Mouse (Mus musculus): Measurements from ENCODE around the gene Abcb5.
A peak's percentile ranks its signal among the peaks of the same experiment; 100 is the strongest.
"Not testable (repeated sequence)": the region's sequence is repeated elsewhere in the genome, so short reads cannot be mapped to it uniquely, and the experiment has no call there.

Abcb5 gene

DNA sequence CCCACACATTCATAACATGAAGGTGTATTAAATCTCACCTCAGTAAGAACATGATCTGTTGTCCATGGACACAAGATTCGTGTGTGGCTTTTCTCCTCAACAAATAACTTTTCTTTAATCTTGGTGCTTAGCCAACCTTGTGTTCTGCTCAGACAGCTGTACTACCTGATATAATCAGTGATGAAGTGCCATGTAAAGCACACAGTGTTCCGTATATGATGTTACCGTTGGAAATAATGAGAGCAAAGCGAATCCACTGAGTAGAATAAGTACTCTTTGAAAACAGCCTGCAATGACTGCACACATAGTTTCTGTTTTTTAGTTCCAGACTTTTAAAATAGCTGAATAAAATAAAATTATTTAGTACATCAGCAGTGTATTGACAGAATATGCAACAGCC is at the start of gene Abcb5:
Gene Abcb5, minus strand, starts transcription at position 101 of the 400 bp plus-strand sequence.
- DNase-seq: no peak

DNA sequence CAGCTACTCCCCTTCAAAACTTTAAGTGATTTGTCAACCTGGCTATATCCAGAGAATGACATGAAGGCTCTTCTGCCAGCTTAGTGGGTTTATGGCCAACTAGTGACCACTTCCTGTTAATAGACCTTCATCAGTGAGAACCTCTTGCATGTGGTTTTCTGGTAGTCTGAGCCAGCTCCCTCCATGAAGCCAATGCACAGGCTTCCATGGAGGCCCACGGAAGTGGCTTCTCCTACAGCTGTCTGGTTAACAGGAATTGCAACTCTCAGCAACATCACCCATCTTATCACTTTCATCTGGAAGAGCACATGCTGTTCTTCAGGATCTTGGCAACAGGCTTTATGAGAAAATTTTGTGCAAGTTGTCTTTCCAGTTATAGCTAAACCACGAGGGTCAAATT is 33.0 kb upstream of the Abcb5 start:
- peak in 1 of 2 experiments; percentile 35 for DNase-seq

DNA sequence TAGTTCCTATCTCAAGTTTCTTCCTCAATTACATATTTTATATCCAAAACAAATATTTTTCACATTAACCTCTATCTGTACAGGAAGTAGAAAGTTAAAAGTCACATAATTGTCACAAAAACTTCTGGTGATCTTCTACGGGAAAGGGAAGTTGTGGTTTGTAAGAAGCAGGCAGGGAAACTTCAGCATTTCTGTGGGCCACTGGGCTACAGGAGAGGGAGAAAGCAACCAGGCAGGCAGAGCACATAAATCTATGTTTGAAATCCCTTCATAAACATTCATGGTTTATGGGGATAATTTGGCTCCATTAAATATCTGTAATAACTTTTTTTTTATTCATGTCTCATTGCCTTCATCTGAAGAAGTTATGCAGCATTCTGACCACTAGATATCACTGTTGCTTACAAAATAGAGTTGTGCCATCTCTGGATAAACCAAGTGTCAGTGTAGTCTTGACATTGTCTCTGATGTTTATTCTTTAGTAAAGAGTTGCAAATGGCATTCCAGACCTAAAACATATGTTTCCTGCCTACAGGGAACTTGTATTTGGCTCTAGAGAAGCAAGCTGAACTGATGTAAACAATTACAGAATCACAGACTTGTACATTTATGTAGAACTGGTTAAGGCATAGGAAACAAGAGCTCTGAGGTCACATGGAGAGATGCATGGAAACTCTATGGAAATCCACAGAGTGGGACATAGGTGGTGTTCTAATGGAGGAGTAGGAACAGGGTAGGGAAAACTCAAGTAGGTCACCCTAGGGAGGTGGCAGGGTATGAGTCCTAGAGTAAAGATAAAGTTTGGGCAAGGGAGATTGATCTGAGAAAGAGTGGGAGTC is 28.3 kb upstream of the Abcb5 start:
- DNase-seq: peak in 1 of 2 experiments; percentile 28

DNA sequence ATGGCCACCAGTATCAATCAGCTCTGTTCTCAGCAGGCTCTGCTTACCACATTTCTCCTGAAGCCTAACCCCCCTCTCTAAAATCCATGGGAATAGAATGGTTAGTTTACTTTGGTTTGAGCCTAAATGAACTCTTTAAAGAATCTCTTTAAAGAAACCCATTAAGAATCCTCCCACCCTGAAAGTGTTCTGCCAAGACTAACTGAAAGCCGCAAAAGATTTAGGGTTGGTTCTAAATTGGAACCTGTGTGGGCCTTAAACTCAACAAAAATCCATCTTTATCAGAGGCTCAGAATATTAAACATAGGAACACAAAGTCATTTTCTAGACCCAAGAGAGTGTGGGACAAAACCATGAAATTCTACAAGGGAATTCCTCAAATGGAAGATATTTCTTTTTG is 18.6 kb upstream of the Abcb5 start:
- DNase-seq: no peak

DNA sequence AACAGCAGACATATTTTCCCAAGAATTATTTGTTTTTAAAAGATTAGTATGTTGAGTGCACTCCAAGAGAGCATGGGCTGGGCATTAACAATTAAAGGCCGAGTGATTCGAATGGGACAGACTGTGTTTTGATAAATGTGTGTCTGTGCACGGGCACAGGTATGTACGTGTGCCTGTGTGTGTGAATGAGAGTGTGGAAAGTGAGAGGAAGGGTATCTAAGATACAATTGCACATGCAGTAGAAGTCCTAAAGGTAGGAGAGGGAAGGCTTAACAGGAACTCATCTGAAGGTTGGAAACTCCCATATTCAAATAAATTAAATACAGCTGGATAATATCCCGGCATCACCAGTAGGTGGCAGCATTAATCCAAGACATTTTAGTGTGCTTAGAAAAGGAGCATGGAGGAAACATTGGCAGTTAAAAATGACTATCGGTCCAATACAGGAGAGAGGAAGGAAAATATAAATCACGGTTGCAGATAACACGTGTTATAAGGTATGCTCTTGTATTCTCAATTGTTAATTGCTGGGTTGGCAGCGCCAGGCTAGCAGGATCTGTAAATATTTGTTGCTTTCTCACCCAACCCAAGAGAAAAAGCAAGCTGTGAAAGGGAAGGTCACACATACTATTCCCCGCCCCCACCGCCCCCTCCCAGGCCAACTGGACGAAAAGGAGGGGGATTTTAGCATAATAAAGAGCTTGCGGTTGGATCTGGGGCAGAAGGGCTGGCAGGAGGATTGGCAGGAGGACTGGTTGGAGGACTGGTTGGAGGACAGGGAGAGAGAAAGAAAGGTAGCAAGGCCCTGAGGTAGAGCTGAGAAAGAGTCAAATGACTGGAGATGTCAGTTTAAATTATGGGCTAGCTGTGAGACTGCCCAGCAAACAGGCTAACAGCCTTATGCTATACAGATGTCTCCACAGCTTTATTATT is 35.6 kb downstream of the Abcb5 start:
- DNase-seq: peak; percentile 55 to 77

DNA sequence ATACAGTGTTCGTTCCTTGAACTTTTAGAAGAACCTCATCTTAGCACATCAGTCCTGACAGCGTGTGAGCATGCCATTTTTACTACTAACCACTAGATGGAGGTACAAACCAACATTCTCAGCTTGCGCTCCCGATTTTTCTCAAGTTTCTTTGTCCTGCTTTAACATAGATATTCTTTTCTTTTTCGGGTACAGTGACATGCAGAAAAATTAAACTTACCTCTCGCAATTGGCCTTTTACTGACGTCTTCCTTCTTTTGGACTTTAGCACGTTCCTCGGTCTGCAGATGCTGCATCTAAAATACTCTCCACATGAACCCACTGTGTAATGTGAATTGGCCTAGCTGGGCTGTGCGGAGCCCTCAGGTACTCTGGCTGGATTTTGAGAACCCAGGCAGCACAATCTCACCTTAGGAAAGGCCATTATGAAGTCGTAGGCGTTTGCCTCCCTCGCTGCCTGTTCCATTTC is 39.4 kb downstream of the Abcb5 start:
- peak; percentile 12 to 18 for DNase-seq

DNA sequence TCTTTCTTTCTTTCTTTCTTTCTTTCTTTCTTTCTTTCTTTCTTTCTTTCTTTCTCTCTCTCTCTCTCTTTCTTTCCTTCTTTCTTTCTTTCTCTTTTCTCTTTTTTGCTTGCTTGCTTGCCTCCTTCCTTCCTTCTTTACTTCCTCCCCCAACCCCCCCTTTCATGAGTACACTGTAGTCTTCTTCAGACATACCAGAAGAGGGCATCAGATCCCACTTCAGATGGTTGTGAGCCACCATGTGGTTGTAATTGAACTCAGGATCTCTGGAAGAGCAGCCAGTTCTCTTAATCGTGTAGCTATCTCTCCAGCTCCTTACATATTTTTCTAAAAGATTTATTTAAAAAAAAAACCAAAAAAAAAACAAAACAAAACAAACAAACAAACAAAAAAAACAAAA is 42.3 kb downstream of the Abcb5 start:
- not testable (repeated sequence) for DNase-seq

DNA sequence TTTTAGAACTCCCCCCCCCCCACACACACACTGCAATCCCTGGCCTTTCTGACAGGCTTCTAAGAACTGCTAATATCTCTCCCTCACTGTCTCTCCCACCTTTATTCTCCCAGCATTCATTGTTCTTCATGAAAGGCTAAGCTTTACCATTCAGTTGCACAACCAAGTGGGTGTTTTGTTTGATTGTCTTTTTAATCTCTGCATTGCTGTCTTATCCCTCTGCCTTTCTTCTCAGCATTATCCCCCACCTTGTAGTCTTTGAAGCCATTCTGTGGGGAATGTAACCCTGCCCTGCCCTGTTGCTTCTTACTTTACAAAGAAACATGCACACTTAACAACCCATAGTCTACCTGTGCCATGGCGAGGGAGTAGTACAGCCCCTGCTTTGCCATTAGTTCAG is 48.5 kb downstream of the Abcb5 start:
- no peak for DNase-seq

DNA sequence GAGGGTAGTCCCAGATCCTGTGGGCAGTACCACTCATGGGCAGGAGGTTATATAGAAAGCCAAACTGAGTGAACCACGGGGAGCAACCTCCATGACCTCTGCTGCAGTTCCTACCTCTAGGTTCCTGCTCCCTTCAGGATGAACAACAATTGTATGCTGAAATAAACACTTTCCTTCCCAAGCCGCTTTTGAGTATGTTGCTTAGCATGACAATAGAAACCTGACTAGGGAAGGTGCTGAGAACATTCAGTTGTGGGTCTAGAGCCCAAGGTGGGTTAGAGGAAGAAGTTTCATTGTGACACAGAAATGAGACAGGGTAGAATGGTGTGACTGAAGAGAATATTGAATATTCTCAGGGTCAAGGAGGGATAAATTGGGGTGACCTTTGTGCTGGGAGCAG is 55.9 kb downstream of the Abcb5 start:
- DNase-seq: no peak

DNA sequence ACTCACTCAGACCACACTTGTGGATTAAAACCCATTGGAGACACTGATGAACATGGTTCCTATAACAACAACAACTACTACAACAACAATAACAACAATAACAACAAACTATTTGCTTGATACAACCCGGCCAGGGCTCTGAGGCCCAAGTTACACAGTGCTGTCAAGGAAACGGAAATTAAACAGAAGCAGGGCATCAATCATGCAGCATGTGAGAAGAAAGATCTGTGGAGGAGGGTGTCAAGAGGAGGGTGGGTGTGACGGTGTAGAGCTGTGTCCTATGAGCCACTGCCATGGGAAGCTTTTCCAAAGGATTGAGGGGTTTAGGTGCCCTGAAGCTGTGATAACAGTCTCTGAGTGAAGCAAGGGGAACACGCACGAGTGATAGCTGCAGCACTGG is 64.0 kb downstream of the Abcb5 start:
- DNase-seq: no peak

DNA sequence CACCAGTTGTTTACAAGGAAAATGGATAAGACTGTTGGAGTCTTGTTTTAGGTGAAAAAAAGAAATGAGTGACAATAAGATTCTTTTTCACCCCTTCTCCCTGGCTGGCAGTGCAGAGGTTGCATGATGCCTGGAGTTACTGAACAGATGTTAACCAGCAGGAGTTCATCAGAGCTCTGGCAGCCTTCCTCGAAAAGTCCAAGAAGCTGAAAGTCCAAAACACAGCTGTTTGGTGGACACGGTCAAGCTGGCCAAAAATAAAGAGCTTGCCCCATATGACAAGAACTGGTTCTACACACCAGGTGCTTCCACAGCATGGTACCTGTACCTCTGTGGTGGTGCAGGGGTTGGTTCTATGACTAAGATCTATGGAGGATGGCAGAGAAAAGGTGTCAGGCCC is 78.3 kb downstream of the Abcb5 start:
- no peak for DNase-seq

DNA sequence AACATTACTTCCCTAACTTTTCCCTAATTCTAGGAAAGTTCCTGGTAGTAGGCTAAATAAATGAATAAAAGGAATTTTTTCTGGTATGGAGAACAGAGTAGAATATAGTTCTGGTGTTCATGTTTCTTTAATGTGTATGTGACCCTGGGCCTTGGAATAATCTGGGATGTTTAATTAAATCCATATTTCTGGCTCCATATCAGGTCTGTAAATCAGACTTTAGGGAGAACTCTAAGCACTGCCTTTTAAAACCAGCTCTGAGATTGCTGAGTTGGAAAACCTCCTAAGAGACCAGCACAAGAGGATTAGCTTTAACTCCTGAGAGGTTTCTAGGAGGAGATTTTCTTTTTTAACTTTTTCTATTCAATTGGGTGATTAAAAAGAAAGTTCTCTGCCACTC is 83.4 kb downstream of the Abcb5 start:
- no peak for DNase-seq

DNA sequence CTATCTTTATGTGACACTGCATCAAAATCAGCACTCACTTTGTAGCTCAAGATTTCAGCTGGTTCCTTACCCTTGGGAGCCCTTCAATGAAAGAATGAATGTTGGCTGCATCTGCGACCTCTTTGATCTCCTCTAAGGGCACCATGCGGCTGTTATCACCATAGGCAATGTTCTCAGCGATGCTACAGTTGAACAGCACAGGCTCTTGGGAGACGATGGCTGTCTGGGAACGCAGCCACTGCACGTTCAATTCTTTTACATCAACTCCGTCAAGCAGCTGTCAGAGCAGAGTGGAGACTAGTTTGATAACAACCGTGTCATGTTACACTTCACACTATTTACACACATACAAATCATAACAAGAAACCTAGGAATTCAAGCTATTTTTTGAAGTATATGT is 93.5 kb downstream of the Abcb5 start:
- DNase-seq: no peak

DNA sequence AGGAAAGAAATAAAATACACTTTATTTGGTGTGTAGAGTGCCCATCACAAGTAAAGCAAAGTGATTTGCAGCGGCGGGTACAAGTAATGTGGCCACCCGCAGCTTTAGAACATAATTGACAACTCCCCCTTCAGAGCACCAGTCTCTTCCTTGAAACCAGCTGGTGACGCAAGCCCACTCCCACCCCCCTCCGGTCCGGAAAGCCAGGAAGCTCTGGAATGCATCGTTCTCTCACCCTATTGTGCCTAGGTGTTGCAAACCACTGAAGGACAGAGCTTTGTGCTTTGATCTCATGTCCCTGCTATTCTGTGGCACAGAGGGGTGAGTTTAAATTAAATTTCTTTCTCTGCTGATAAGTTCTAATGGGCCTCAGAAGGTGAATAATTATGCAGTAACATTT is 110.1 kb downstream of the Abcb5 start:
- no peak for DNase-seq

DNA sequence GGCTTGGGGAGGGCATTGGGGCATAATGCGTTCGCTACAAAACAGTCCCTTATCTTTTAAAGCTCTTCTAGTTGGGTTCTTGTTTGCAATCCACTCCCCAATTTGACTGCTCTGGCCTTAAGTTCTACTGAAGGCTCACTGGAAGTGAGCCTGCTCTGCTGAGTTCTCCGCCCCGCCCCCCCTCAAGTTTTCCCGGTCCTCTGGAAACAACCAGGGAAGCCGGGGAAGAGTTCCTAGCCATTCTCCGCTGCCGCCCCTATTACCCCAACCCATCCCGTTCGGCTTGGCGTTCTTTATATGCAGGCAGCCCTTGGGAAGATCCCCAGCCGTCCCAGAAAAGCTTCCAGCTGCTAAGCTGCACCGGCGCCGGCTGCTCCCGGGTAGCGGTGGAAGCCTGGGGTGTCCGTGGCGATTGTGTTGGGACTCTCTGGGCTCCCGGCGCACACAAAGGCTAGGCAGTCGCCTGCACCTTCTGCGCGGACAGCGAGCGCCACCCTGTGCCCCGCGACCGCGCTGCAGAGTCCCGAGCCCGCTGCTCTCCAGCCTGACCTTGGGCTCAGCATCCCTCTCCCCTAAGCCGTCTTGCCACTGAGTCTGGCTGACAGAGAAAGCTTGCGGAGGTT is 111.3 kb downstream of the Abcb5 start:
- DNase-seq: peak; percentile 50 to 81

DNA sequence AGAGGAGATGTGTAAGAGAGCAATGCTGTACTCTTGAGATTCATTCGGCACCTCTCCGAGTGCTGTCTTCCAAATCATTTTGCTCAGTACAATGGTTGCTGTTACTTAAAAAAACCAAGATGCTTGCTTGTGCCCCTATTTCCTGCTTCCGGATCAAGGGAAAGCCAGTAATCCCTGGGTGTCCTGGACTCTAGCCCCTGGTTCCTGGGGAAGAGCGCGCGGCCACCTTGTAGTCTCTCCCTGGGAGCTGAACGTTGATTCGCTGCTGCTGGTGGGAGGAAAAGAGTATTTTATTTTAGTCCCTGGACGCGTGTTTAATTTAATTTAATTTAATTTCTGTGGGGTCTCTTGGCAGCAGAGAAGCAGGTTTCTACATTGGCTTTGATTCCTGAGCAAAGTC is 111.8 kb downstream of the Abcb5 start:
- no peak for DNase-seq

DNA sequence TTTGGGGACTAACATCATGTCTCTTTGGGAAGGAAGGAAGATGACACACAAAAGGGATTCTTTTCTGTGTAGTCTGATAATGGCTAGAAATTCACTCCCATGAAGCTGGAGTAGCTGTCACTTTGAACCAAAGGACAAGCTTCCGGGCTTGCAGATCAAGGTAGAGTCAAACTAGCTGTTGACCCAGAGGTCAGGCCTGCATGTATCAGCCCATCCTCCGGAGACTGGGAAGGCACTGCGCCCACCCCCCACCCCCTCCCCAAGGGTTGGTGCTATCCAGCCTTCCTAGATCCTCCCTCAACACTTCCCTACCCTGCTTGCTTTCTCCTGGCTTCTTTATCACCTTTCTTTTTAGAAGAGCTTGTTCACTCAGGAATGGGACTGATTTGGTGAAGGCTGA is 112.9 kb downstream of the Abcb5 start:
- DNase-seq: no peak

DNA sequence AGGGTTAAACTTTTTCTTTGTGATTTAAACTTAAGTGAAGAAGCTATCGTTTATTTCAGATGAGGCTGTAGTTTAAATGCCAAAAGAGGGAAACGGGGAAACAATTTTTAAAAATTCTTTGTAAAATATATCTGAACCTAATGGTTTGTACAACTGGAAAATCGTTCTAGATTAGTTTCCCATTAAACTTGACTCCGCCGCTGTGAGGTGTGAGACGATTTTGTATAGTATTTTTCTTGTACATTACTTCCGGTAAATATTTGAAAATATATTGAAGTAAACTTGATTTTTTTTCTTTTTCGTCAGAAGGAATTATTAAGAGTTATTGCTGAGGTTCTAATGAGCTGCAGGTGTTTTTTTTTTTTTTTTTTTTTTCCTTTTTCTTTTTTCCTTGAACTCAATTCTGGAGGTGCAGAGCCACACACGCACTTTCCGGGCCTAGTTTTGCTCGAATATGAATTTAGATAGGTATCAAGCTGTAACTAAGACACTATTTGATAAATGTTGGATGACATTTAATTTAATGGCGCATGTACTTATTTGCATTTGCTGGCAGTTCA is 115.3 kb downstream of the Abcb5 start:
- no peak for DNase-seq

DNA sequence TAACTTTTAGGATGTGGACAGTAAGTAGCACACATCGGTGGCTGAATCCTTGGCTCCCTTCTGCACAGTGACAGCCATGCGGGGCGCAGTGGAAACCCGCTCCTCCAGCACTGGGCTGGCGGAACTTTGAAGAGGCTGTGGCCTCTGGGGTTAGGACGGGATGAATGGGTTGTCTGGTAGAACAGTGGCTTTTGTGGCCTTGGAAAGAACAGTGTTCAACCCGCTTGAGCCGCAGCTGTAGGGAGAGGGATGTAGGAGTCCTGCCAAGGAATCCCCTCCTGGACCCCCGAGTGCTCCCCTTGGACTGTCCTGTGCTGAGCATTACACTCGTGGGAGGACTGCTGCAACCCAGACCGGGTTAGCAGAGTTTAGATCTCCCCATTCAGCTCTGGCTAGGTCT is 116.2 kb downstream of the Abcb5 start:
- DNase-seq: no peak

DNA sequence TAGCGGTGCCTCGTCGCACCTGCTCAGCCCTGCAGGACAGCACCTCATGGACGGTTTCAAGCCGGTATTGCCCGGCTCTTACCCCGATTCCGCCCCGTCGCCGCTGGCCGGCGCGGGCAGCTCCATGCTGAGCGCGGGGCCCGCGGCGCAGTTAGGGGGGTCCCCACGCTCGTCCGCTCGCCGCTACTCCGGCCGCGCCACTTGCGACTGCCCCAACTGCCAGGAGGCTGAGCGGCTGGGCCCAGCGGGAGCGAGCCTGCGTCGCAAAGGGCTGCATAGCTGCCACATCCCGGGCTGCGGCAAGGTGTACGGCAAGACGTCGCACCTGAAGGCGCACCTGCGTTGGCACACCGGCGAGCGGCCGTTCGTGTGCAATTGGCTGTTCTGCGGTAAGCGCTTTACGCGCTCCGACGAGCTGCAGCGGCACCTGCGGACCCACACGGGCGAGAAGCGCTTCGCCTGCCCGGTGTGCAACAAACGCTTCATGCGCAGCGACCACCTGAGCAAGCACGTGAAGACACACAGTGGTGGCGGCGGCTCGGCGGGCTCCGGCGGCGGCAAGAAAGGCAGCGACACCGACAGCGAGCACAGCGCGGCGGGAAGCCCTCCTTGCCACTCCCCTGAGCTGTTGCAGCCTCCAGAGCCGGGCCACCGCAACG is 116.9 kb downstream of the Abcb5 start:
- DNase-seq: no peak

DNA sequence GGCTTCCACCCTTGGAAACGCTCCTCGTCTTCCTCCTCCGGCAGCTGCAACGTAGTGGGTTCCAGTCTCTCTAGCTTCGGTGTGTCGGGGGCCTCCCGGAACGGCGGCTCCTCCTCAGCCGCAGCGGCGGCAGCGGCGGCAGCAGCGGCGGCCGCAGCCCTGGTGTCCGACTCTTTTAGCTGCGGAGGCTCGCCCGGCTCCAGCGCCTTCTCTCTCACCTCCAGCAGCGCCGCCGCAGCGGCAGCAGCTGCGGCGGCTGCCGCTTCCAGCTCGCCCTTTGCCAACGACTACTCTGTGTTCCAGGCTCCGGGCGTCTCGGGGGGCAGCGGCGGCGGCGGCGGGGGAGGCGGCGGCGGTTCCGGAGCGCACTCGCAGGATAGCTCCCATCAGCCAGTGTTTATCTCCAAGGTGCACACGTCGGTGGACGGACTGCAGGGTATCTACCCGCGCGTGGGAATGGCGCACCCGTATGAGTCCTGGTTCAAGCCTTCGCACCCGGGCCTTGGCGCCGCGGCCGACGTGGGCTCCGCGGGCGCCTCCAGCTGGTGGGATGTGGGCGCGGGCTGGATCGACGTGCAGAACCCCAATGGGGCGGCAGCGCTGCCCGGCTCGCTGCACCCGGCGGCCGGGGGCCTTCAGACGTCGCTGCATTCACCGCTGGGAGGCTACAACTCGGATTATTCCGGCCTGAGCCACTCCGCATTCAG is 117.6 kb downstream of the Abcb5 start:
- peak in 1 of 2 experiments; percentile 33 for DNase-seq

Data from kidney, postnatal 36 days (tissue).